Mouse (Mus musculus) thymus, adult 2 months (tissue): ENCODE measurements around the gene Lrrc25. TPM values are rescaled to one million over a fixed set of nuclear protein-coding genes. Genes with fewer than 3 reads are reported as not detected.

Source experiments
- DNase-seq: peaks from one replicate; pipeline ENCODE4 v3.0.0; 2021
- H3K27ac ChIP-seq: fragments of 200-500 bp; 2 replicates; pipeline ENCODE4 v1.5.1; 2012; ENCODE audit warnings: low read length, control low read depth; ENCODE audit not compliant: control insufficient read depth, insufficient read depth
- H3K27me3 ChIP-seq: fragments of 200-500 bp; 2 replicates; pipeline ENCODE4 v1.6.1; 2012; ENCODE audit warnings: mild to moderate bottlenecking, low read length, moderate library complexity, mixed read lengths; ENCODE audit not compliant: control insufficient read depth, insufficient read depth
- H3K36me3 ChIP-seq: fragments of 200-500 bp; 2 replicates; pipeline ENCODE4 v1.6.1; 2012; ENCODE audit warnings: mild to moderate bottlenecking, low read length, moderate library complexity; ENCODE audit not compliant: control insufficient read depth, insufficient read depth
- H3K4me1 ChIP-seq: fragments of 200-500 bp; replicated peaks from 2 replicates; pipeline ENCODE4 v1.6.1; 2012; ENCODE audit warnings: low read length; ENCODE audit not compliant: control insufficient read depth, insufficient read depth
- H3K4me3 ChIP-seq: fragments of 200-500 bp; 2 replicates; pipeline ENCODE4 v1.5.1; 2012; ENCODE audit warnings: mild to moderate bottlenecking, low read length, control low read depth, moderate library complexity; ENCODE audit not compliant: control insufficient read depth, insufficient read depth
- CTCF ChIP-seq: fragments of 200-500 bp; IDR thresholded peaks from 2 replicates; pipeline ENCODE4 v1.5.1; 2012; ENCODE audit warnings: mild to moderate bottlenecking, control low read depth, low read length, moderate library complexity, borderline replicate concordance; ENCODE audit not compliant: control insufficient read depth, poor library complexity, insufficient read depth; ENCODE audit errors: extremely low read depth
- POLR2A ChIP-seq: fragments of 200-500 bp; IDR thresholded peaks from 2 replicates; pipeline ENCODE4 v1.6.1; 2012; ENCODE audit warnings: mild to moderate bottlenecking, low read length, control low read depth, moderate library complexity; ENCODE audit not compliant: control insufficient read depth, poor library complexity, insufficient read depth; ENCODE audit errors: extremely low read depth
- WGBS: fragments of 180-500 bp; shearing (Covaris S2); methylation state at CpG from one replicate; pipeline ENCODE4 v1.1.7; 2018; 5-methylcytosine and 5-hydroxymethylcytosine counted together
- polyA plus RNA-seq: library from polyadenylated mRNA; depleted of rRNA; stranded (reverse); fragments of >200 nt; gene quantifications from 2 replicates; pipeline ENCODE4 v1.2.3, GENCODE M21; 2012

Lrrc25 gene
- polyA plus RNA-seq, 1 experiment: 18.5 TPM

DNA sequence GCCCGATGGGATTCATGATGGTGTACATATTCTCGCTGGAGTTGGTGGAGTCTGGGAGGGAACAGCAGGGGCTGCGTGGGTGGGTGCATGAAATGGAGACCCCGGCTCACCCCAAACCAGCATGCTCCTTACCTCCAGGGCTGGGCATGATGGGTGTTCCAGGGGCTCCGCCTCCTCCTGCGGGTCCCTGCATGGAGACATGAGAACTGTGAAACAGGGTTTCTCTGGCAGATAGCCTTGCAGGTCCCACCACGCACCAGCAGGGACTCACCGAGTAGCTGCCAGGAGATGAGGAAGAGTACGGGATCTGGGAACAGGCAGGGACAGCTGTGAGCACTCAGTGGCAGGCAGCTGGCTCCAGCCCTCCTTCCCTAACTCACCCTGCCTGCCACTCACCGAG lies 17.2 kb upstream of the Lrrc25 start:
- Histone ChIP-seq H3K4me3 (no peak overlapping the region), H3K27ac (no peak overlapping the region), H3K27me3 (no peaks in the 10 kb centered on the region), H3K36me3 (peaks cover 12% of the 10 kb centered on the region; the same call in 1 of the 2 replicates), H3K4me1 (peaks cover 18% of the 10 kb centered on the region)
- 96% methylated on average over 10 of the region's 10 CpGs for WGBS
- DNase-seq: no peak
- no peak for TF ChIP-seq CTCF
- TF ChIP-seq POLR2A: no peak

DNA sequence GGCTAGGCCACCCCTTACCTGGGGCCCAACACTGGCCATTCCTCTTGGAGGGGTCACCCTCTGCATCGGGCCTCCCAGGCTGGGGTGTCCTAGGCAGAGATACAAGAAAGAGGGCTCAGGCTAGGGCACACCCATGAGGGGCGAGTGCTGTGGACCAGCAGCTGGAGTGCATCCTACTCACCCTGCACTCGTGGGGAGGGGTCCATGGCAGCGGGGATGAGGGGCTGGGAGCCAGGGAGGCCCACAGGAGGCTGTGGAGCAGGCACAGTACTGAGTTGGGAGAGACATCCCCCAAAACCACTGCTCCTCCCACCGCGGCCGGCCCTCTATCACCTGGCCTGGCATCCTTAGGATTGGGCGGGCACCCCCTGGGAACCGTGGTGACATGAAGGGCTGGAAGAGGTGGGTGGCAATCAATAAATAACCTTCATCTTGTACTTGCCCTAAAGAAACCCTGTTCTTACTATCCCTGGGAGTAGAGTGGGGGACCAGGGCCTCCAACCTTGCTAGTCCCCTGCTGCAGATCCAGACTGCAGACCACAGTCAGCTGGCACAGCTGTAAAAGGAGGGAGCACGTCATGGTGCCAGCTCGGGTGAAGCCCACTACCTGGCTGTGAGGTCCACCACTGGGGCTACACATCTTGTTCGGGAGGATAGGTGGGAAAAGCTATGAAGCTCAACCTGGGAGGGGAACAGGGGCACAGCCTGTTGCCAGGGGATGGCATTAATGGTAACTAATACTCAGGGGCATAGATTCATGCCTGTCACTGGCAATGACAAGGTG lies 16.3 kb upstream of the Lrrc25 start:
- peaks cover 15% of the 10 kb centered on the region for H3K4me1 ChIP-seq
- no peak overlapping the region for H3K4me3 ChIP-seq
- 95% methylated on average over 12 of the region's 12 CpGs for WGBS
- TF ChIP-seq POLR2A (no peak), CTCF (no peak)
- H3K27ac ChIP-seq: no peak overlapping the region
- DNase-seq: no peak
- H3K36me3 ChIP-seq: peaks cover 12% of the 10 kb centered on the region; the same call in 1 of the 2 replicates
- no peaks in the 10 kb centered on the region for H3K27me3 ChIP-seq

DNA sequence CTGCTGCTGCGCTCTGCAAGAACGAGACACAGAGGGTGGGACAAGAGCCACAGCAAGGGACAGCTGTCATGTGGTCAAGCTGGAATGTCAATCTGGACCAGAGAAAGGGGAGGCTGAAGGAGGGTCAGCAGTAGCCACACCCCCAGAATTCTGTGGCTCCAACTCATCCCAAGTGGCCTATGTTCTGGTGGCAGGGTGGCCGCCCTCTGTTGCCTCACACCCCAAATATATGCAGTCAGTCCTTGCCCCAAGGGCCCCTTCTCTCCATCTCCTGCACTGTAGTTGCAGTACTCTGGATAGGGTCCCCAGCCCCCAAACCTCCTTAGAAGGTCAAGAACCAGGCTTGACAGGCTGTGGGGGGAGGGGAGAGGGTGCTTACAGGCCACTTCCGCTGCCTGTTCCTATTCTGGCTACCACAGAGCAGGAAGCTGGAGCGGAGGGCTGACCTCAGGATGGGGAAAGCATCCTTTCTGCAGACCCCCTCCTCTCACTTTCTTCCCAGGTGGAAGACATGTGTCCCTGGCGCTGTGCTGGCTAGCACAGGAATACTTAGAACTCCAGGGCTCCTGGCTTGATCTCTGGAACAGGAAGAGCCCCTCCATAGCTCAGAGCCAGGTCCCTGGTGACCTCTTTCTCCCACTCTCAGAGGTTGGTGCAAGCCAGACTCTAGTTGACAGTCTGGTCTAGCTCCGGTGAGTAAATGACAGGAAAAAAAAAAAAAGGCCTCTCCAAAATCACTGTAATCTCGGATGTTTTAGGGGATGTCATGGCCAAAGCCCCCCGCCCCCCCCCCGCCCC lies 15.3 kb upstream of the Lrrc25 start:
- WGBS: 61% methylated on average over 10 of the region's 10 CpGs
- Histone ChIP-seq H3K4me1 (peaks cover 10% of the 10 kb centered on the region), H3K27ac (no peak overlapping the region), H3K4me3 (no peak overlapping the region), H3K36me3 (peaks cover 12% of the 10 kb centered on the region; the same call in 1 of the 2 replicates), H3K27me3 (no peaks in the 10 kb centered on the region)
- no peak for DNase-seq
- TF ChIP-seq CTCF (no peak), POLR2A (no peak)

DNA sequence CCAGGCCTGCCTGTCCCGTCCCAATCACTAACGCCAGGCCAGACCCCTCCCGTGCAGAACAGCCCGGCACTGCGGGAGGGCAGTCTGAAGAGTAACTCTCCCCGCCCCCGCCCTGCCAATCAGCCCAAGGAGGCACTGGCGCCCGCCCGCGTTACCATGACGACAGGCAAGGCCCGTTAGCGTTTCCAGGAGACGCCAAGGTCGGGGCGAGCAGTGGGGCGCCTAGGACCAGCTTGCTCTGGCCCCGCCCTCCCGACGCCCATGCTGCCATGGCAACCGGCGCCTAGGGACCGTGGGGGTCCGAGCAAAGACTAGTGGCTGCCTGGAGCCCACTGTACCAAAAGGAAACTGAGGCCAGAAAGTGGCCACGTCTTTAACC lies 14.7 kb upstream of the Lrrc25 start:
- Histone ChIP-seq H3K4me3 (no peak overlapping the region), H3K27ac (no peak overlapping the region), H3K27me3 (no peaks in the 10 kb centered on the region), H3K36me3 (peaks cover 12% of the 10 kb centered on the region; the same call in 1 of the 2 replicates), H3K4me1 (peaks cover 12% of the 10 kb centered on the region)
- WGBS: 24% methylated on average over 26 of the region's 26 CpGs
- peak; percentile 60 for DNase-seq
- TF ChIP-seq POLR2A (no peak), CTCF (no peak)

DNA sequence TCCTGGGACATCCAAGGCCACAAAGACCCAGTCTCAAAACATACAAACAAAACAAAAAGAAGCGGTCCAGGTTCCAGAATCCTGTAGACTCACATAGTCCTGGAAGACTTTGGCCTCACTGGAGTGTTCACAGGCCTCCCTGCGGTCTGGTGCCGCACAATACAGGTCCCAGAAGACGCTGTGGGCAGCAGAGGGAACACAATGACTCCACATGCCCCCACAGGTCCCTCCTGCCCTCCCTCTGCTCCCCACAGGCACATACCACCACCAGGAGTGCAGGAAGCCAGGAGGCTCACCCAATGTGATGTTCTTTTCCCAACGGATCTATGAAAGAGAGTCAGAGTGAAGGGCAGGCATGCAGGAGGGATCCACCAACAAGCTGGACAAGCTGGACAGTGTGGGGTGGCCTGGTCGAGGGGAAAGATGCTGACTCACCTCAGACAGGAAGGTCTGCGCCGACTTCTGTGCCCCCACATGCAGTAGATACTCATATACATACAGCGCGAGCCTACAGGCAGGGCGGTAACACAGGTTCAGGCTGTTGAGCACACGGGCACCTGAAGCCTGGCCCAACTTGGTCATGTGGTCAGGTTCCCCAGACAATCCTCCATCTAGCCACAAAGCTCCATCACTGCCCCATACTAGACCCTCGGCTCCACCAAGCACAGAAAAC lies 13.7 kb upstream of the Lrrc25 start:
- peaks cover 22% of the 10 kb centered on the region for H3K4me1 ChIP-seq
- no peak overlapping the region for H3K27ac ChIP-seq
- no peak overlapping the region for H3K4me3 ChIP-seq
- no peak for DNase-seq
- H3K27me3 ChIP-seq: no peaks in the 10 kb centered on the region
- TF ChIP-seq POLR2A (no peak), CTCF (no peak)
- 92% methylated on average over 13 of the region's 13 CpGs for WGBS
- peaks cover 12% of the 10 kb centered on the region; the same call in 1 of the 2 replicates for H3K36me3 ChIP-seq

DNA sequence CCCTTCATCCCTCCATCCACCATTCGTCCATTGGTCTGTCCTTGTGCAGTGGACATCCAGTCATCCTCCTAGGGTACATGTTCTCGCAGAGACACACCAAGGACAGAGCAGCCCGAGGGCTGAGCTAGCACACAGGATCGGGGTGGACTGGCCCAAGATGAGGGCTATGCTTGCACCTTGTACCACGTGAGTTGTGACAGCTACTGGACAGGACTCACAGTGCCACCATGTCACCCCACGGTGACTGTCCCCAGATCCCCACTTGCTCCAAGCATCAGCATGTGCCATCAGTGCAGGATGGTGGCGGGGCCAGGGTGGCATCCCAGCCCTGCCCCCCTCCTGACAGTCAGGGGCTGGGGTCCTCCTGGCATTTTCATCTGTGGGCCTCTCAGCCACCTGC lies 11.4 kb upstream of the Lrrc25 start:
- Histone ChIP-seq H3K36me3 (0 out of 2 replicates have a peak, but pooled peaks cover 4% of the 10 kb centered on the region), H3K4me1 (peaks cover 40% of the 10 kb centered on the region), H3K4me3 (no peak overlapping the region), H3K27me3 (no peaks in the 10 kb centered on the region), H3K27ac (no peak overlapping the region)
- TF ChIP-seq POLR2A (no peak), CTCF (no peak)
- 96% methylated on average over 7 of the region's 7 CpGs for WGBS
- DNase-seq: no peak
